Mouse (Mus musculus) testis, adult 2 months (tissue): ENCODE measurements around the gene Fkbp6.

Experiments
- CTCF ChIP-seq: fragments of 200-500 bp; IDR thresholded peaks from 2 replicates; pipeline ENCODE4 v1.5.1; 2012; ENCODE audit warnings: low read depth, mild to moderate bottlenecking, inconsistent platforms, low read length, moderate library complexity; ENCODE audit not compliant: control insufficient read depth, insufficient read depth, insufficient replicate concordance
- POLR2A ChIP-seq: fragments of 200-500 bp; IDR thresholded peaks from 2 replicates; pipeline ENCODE4 v1.6.1; 2012; ENCODE audit warnings: low read depth, mild to moderate bottlenecking, inconsistent platforms, low read length, moderate library complexity; ENCODE audit not compliant: control insufficient read depth

- TF ChIP-seq CTCF (no peak), POLR2A (no peak)
Observed at GRCm38 (mm10) chr5:135381356-135381925, 31.6 kb upstream of the Fkbp6 start.
